Mouse (Mus musculus) adrenal gland, postnatal 36 days (tissue): Measurements from ENCODE around the gene Khdc4. TPM values are rescaled to one million over a fixed set of nuclear protein-coding genes. Genes with fewer than 3 reads are reported as not detected.

Source experiments
- DNase-seq, 2 experiments: peaks; one replicate each; pipeline ENCODE4 v3.0.0; 2021; ENCODE audit warnings: mixed read lengths in 1 of 2
- total RNA-seq, 2 experiments: library from RNA; stranded (reverse); gene quantifications; 2 replicates each; pipeline ENCODE4 v1.2.3; 2021

Khdc4 gene
- total RNA-seq, 2 experiments from 2014 or later, result 46.5 to 64.3 TPM

DNA sequence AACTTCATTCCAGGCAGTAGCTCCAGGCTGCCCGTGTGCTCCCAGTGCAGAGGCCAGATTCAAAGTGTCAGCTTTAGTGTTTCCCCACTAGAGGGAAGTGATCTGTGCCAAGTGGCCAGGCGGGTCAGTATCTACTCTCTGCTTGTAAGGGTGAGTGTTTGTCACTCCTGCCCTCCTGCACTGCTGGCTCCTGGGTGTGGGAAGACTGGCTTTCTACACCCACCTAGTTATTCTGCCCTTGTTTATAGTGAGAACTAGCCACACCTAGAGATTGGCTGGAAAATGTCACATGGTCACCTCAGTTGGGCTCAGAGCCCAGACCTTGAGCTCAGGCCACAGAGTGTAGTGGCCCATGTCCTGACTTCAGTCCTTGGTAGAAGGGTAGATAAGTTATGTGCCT, 33.5 kb downstream of the Khdc4 start:
- peak; percentile 68 to 70 for DNase-seq

DNA sequence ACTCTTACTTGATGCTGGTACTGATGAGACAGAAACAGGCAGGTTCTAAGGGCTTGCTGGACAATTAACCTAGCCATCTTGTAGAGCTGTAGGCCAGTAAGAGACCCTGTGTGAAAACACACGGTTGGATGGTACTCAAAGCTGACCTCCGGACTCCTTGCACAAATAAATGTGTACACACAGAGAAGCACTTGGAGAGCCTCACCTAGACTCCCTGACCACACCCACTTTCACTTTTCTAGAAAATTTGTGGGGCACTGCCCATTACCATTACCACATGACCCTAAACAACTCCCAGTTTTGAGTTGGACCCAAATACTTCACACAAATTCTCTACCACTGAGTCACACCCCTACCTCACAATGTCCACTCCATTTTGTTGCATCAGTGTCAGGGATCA, 51.0 kb downstream of the Khdc4 start:
- DNase-seq, result no peak

DNA sequence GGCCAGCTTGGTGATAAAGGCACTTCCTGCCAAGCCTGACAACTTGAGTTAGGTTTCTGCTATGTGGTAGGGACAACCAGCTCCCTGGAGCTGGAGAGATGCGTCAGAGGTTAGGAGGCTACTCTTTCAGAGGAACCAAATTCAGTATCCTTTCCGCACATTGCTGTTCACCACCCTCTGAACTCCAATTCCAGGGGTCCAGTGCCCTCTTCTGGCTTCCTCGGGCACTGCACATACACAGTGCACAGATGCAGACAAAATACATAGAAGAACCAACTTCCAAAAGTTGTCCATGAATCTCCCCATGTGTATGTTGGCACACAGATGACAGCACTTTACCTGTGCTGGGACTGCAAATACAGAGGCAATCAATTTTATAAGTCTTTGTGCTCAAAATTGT, 53.0 kb downstream of the Khdc4 start:
- DNase-seq, result peak; percentile 78 to 81

DNA sequence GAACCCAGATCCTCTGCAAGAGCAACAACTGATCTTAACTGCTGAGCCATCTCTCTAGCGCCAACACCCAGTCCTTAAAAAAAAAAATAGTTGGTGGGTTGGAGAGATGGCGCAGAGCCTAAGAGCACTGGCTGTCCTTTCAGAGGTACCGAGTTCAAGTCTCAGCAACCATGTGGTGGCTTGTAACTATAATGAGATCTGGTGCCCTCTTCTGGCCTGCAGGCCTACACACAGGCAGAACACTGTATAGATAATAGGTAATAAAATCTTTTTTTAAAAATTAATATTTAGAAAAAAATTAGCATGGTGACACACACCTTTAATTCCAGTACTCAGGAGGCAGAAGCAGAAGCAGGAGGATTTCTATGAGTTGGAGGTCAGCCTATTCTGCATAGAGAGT, 54.5 kb downstream of the Khdc4 start:
- no peak for DNase-seq

- no peak for DNase-seq
Measured at GRCm38 (mm10) chr3:88745534-88745933, 59.9 kb downstream of the Khdc4 start.

GRCm38 (mm10) chr3:88746139-88746870, 60.7 kb downstream of the Khdc4 start:
- no peak for DNase-seq

GRCm38 (mm10) chr3:88746871-88747231, 61.2 kb downstream of the Khdc4 start:
- DNase-seq, result no peak

DNA sequence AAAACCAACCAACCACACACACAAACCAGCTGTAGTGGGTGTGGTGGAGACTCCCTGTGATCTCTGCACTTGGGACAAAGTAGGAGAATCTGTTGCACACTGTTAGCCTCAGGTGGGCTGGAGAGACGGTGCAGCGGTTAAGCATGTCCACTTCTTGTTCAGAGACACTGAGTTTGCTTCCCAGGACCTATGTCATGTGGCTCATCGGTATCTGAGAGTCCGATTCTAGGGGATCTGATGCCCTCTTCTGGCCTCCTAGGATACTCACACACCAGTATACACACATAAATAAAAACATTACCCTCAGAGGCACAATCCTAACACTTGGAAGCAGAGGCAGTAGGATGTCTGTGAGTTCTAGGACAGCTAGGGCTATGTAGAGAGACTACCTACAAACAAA, 68.7 kb downstream of the Khdc4 start:
- no peak for DNase-seq

GRCm38 (mm10) chr3:88755541-88755940, 69.9 kb downstream of the Khdc4 start:
- no peak for DNase-seq

GRCm38 (mm10) chr3:88756276-88756675, 70.7 kb downstream of the Khdc4 start:
- DNase-seq, result no peak

GRCm38 (mm10) chr3:88758045-88758500, 72.5 kb downstream of the Khdc4 start:
- peak; percentile 45 to 73 for DNase-seq

- DNase-seq, result no peak
Measured at GRCm38 (mm10) chr3:88761619-88762018, 76.0 kb downstream of the Khdc4 start.

DNA sequence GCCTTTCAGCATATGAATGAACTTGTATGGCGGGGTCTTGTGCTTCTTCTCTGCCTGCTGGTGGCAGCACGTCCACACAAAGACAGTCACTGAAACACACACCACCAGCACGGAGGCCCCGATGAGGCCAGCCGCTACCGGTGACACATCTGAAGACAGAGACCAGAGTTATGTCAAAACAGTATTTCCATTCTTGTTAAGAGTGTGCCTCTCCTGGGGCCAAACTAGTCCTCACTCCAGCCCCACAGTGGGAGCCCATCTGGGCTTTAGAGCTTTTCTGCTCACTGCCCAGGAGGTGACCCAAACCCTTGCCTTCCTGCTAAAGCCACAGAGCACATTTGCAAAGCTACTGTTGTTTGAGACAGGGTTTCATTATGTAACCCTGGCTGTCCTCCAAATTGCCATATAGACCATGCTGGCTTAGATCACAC, 76.8 kb downstream of the Khdc4 start:
- no peak for DNase-seq

Other genes starting within 250 kb of the Khdc4 start
- gene Sema4a, start 224.6 kb upstream of the Khdc4 start, total RNA-seq, result 10 to 100 TPM in 1 of 2 experiments, 1 to 10 TPM in 1; 8.9 to 12.6 TPM
- gene Lmna, start 175.8 kb upstream of the Khdc4 start, total RNA-seq, result 100 to 1,000 TPM; 109 to 141 TPM
- gene Mex3a, start 153.4 kb upstream of the Khdc4 start, total RNA-seq, result 1 to 10 TPM; 3.1 to 4.3 TPM
- not detected for gene Rab25, start 137.5 kb upstream of the Khdc4 start, total RNA-seq
- 100 to 1,000 TPM; 142 to 148 TPM for gene Lamtor2, start 132.7 kb upstream of the Khdc4 start, total RNA-seq
- 10 to 100 TPM; 73.3 to 74.2 TPM for gene Ubqln4, start 132.0 kb upstream of the Khdc4 start, total RNA-seq
- 100 to 1,000 TPM; 207 to 252 TPM for gene Ssr2, start 109.9 kb upstream of the Khdc4 start, total RNA-seq
- 10 to 100 TPM; 24.6 to 25.3 TPM for gene Arhgef2, start 79.8 kb upstream of the Khdc4 start, total RNA-seq
- gene Rxfp4, start 32.7 kb upstream of the Khdc4 start, total RNA-seq, result not detected
- 10 to 100 TPM; 49.9 to 58.4 TPM for gene Rit1, start 31.0 kb downstream of the Khdc4 start, total RNA-seq
- gene Syt11, start 89.4 kb downstream of the Khdc4 start, total RNA-seq, result 1 to 10 TPM; 6.0 to 9.4 TPM
- gene Gon4l, start 149.4 kb downstream of the Khdc4 start, total RNA-seq, result 10 to 100 TPM; 27.2 to 30.1 TPM
- gene Msto1, start 228.2 kb downstream of the Khdc4 start, total RNA-seq, result 10 to 100 TPM; 19.0 to 24.1 TPM